Comparison of ENCODE assay signal across 26 mouse cellular contexts in the genomic region with DNA sequence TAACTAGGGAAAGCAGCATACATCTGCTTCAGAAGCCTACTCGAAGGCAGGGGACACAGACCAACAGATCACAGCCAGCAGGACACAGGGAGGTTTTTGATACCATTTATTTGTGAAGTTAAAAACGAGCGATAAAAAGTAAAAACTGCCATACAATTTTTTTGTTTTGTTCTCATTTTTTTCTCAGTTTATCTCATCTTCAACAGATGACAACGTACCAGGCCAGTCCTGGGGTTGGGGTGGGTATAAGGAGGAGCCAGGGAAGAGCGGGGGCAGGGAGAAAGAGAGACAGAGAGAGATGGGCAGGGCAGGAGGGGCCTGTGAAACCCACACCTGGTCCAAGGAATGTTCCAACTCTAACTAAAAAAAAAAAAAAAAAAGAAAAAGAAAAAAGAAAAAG. TPM values are rescaled to one million over a fixed set of nuclear protein-coding genes. Genes with fewer than 3 reads are reported as not detected.
"Had no signal": no experiment of that assay in that cellular context is flagged by ENCODE, and none has a peak within 500 bp of the region (broad histone marks: within the 10 kb centered on the region; RNA-seq: fewer than 3 reads in every experiment).

No protein-coding gene starts in this region.

- DNase-seq: kidney, adult 18-20 months; kidney, adult 9 months; kidney, postnatal 25 days; layer of hippocampus, adult 9-11 months; lung, embryonic 14.5 days; lung, postnatal 36 days; right cerebral cortex, postnatal 25 days; spleen, adult 18-20 months; thymus, postnatal 25 days had no signal

- H3K4me3 ChIP-seq: layer of hippocampus, adult 2 months; limb, embryonic 10.5 days; limb, embryonic 13.5 days; midbrain, embryonic 12.5 days; stomach, embryonic 15.5 days had no signal

- H3K4me1 ChIP-seq: limb, embryonic 10.5 days; limb, embryonic 13.5 days; midbrain, embryonic 12.5 days; stomach, embryonic 15.5 days had no signal

- H3K9ac ChIP-seq: limb, embryonic 13.5 days; lung, embryonic 14.5 days; midbrain, embryonic 12.5 days; stomach, embryonic 15.5 days had no signal

- H3K27ac ChIP-seq: kidney, postnatal 0 days; layer of hippocampus, adult 2 months; limb, embryonic 10.5 days; limb, embryonic 13.5 days; midbrain, embryonic 12.5 days; stomach, embryonic 15.5 days had no signal

- H3K4me2 ChIP-seq: limb, embryonic 13.5 days; lung, embryonic 14.5 days; midbrain, embryonic 12.5 days; stomach, embryonic 15.5 days had no signal

- H3K27me3 ChIP-seq: limb, embryonic 13.5 days; midbrain, embryonic 12.5 days; stomach, embryonic 15.5 days had no signal

- ATAC-seq: inflammation-experienced regulatory T-cells, adult 6 months; intestine, embryonic 16.5 days; lung, postnatal 0 days; midbrain, embryonic 16.5 days had no signal

- H3K9me3 ChIP-seq: limb, embryonic 10.5 days; limb, embryonic 13.5 days; midbrain, embryonic 12.5 days; stomach, embryonic 15.5 days had no signal

RNA-seq across cellular contexts. Expression of a gene that starts 9.7 kb away (rescaled TPM):
- total RNA-seq: layer of hippocampus, postnatal 25 days; liver, adult 2 months had no signal
- polyA plus RNA-seq: large intestine, adult 2 months; liver, adult 2 months; neural tube, embryonic 11.5 days had no signal

RNA-seq across cellular contexts. Expression of a gene that starts 20.5 kb away (rescaled TPM):
- total RNA-seq: layer of hippocampus, adult 2 months; left cerebral cortex, postnatal 25 days; liver, adult 2 months had no signal
- polyA plus RNA-seq: inflammation-experienced regulatory T-cells, adult 6 months; intestine, embryonic 16.5 days; kidney, postnatal 0 days; large intestine, adult 2 months; limb, embryonic 10.5 days; limb, embryonic 13.5 days; liver, adult 2 months; lung, postnatal 0 days; midbrain, embryonic 16.5 days; neural tube, embryonic 14.5 days; stomach, embryonic 15.5 days; thymus, postnatal 0 days had no signal

RNA-seq across cellular contexts. Expression of a gene that starts 21.1 kb away (rescaled TPM):
- total RNA-seq: layer of hippocampus, adult 2 months; layer of hippocampus, postnatal 25 days; left cerebral cortex, postnatal 25 days; liver, adult 2 months had no signal
- polyA plus RNA-seq: intestine, embryonic 16.5 days; large intestine, adult 2 months; limb, embryonic 10.5 days; limb, embryonic 13.5 days; liver, adult 2 months; neural tube, embryonic 11.5 days; neural tube, embryonic 14.5 days had no signal
